In the genomic region with DNA sequence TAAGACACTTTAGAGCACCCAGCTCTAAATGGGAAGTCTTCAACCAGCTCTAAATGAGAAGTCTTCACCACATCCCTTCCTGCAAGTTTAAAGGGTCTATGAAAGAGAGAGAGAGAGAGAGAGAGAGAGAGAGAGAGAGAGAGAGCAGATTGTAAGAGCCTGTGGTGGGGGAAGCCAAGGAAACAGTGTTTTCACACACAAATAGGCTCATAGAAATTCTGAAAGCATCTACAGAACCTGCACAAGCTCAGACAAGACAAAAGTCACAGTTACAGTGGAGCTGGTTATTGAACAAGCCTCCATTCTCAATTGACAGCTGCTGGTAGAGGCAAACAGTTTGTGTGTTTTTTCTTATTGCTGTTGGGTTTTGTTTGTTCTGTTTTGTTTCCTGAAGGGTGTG, we compare ENCODE assay signal across 33 mouse cellular contexts.
"Had no signal": no experiment of that assay in that cellular context is flagged by ENCODE, and none has a peak within 500 bp of the region (broad histone marks: within the 10 kb centered on the region; RNA-seq: fewer than 3 reads in every experiment).

No protein-coding gene starts in this region.

- DNase-seq: heart, adult 2 months; heart, postnatal 10 days; heart, postnatal 14 days; heart, postnatal 36 days; heart, postnatal 4 days; kidney, adult 11 months; kidney, adult 18-20 months; kidney, adult 2 months; kidney, adult 8-10 months; kidney, adult 9 months; kidney, postnatal 10 days; kidney, postnatal 14 days; kidney, postnatal 25 days; kidney, postnatal 36 days; kidney, postnatal 4 days; layer of hippocampus, adult 9-11 months; layer of hippocampus, postnatal 36 days had no signal

- H3K9me3 ChIP-seq: heart, embryonic 10.5 days; heart, embryonic 12.5 days; heart, embryonic 13.5 days; heart, embryonic 15.5 days; hindbrain, embryonic 10.5 days; hindbrain, embryonic 13.5 days; hindbrain, embryonic 15.5 days; intestine, embryonic 15.5 days; kidney, embryonic 15.5 days had no signal

- H3K27ac ChIP-seq: heart, adult 2 months; heart, embryonic 10.5 days; heart, embryonic 13.5 days; heart, embryonic 15.5 days; hindbrain, embryonic 10.5 days; hindbrain, embryonic 13.5 days; hindbrain, embryonic 15.5 days; intestine, embryonic 15.5 days; kidney, embryonic 15.5 days; kidney, postnatal 0 days; layer of hippocampus, adult 2 months; left cerebral cortex, adult 2 months had no signal

- H3K4me2 ChIP-seq: heart, embryonic 11.5 days; heart, embryonic 12.5 days; heart, embryonic 13.5 days; heart, embryonic 15.5 days; hindbrain, embryonic 13.5 days; hindbrain, embryonic 15.5 days; intestine, embryonic 15.5 days; kidney, embryonic 15.5 days had no signal

- H3K27me3 ChIP-seq: heart, embryonic 12.5 days; heart, embryonic 13.5 days; heart, embryonic 15.5 days; hindbrain, embryonic 13.5 days; hindbrain, embryonic 15.5 days; intestine, embryonic 15.5 days; kidney, embryonic 15.5 days had no signal

- H3K9ac ChIP-seq: heart, embryonic 12.5 days; heart, embryonic 13.5 days; heart, embryonic 15.5 days; hindbrain, embryonic 13.5 days; hindbrain, embryonic 15.5 days; intestine, embryonic 15.5 days; kidney, embryonic 15.5 days had no signal

- ATAC-seq: inflammation-experienced regulatory T-cells, adult 6 months; intestine, embryonic 15.5 days; intestine, embryonic 16.5 days; intestine, postnatal 0 days had no signal

- H3K4me3 ChIP-seq: heart, adult 2 months; heart, embryonic 10.5 days; heart, embryonic 12.5 days; heart, embryonic 13.5 days; heart, embryonic 15.5 days; hindbrain, embryonic 10.5 days; hindbrain, embryonic 13.5 days; hindbrain, embryonic 15.5 days; intestine, embryonic 15.5 days; kidney, embryonic 15.5 days; layer of hippocampus, adult 2 months; left cerebral cortex, adult 2 months had no signal

- H3K4me1 ChIP-seq: heart, embryonic 10.5 days; heart, embryonic 12.5 days; heart, embryonic 13.5 days; heart, embryonic 15.5 days; hindbrain, embryonic 10.5 days; hindbrain, embryonic 13.5 days; hindbrain, embryonic 15.5 days; intestine, embryonic 15.5 days; kidney, embryonic 15.5 days had no signal

- H3K36me3 ChIP-seq: heart, embryonic 10.5 days; heart, embryonic 12.5 days; heart, embryonic 13.5 days; heart, embryonic 15.5 days; hindbrain, embryonic 10.5 days; hindbrain, embryonic 13.5 days; hindbrain, embryonic 15.5 days; intestine, embryonic 15.5 days; kidney, embryonic 15.5 days had no signal
